Mouse (Mus musculus) gastrocnemius, postnatal 10 days (tissue): Measurements from ENCODE around the gene Rock2. TPM values are rescaled to one million over a fixed set of nuclear protein-coding genes. Genes with fewer than 3 reads are reported as not detected.
A peak's percentile ranks its signal among the peaks of the same experiment; 100 is the strongest.

Experiments
- DNase-seq: peaks from one replicate; pipeline ENCODE4 v3.0.0; 2021; ENCODE audit warnings: mixed read lengths
- long read RNA-seq, 2 experiments: library from polyadenylated mRNA; stranded (forward); transcript quantifications; one replicate each; pipeline ENCODE4 v2.0.0; 2021
- total RNA-seq, 2 experiments: library from RNA; stranded (reverse); gene quantifications; 2 replicates each; pipeline ENCODE4 v1.2.3; 2021

The Rock2 gene
- total RNA-seq = 100 to 1,000 TPM; 102 to 115 TPM
- long read RNA-seq, experiment 1, partial matches to known transcripts = 8 of 10 reads
- long read RNA-seq, experiment 1, other reads (novel, unspliced or antisense) = 2 of 10 reads
- long read RNA-seq, experiment 2, partial matches to known transcripts = 9 of 14 reads
- long read RNA-seq, experiment 2, other reads (novel, unspliced or antisense) = 5 of 14 reads

DNA sequence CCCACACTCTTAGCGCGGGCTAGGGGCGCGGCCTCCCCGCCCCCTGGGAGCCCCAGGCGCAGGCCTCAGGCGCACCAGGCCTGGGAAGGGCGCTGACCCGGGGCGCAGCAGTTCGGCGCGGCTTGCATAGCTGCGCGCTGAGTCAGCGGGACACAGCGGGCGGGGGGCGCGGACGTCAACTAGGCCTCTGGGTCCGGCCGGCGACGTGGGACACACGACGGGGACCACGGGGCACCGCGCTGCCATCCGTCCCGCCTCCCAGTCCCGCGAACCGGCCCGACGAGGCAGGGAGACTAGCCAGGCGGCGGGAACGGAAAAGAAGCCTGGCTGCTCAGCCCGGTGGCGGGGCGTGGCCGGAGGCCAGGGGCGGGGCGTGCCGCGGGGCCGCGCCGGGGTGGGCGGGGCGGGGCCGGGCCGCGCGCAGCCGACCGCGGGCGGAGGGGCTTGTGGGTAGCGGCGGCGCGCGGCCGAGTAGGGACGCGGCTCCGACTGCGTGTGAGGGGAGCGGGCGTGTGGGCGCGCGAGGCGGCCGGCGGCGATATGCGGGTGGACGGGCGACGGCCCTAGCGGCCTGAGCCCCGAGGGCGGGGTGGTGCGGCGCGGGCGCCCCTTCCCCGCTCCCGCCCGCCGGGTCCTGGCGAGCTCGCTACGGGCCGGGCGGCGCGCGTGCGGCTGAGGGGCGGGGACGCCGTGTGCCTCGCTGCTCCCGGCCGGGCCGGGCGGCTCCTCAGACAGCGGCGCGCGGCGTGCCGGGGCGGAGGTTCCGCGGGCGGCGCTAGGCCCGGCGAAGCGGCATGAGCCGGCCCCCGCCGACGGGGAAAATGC lies at the start of gene Rock2:
Gene Rock2 (plus strand): TSS at position 500 of the 825 bp plus-strand sequence.
- DNase-seq = peak; percentile 92

DNA sequence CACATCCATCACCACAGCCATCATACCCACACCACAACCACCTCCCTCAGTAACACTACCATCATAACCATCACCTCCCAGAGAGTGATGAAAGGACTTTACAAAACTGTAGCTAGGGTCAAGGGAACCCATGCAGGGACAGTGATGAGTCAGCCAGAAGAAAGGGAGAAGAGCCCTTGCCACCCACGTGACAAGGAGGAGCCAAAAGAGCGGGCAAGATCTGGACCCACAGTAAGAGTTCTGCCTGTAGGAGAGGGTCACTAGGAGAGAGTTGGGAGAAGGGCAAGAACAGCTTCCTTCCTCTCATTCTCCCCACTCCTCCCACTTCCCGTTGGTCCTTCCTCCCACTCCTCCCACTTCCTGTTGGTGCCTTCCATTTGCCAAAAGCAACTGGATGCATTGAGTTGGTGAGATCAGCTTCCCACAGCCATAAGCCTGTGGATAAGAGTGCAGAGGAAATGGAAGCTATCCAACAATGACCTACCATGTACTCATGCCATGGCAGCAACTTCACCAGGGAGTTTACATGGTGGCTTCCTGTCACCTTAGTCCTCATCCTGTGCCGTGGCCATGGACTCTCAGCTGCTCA lies 47.4 kb upstream of the Rock2 start:
- no peak for DNase-seq

DNA sequence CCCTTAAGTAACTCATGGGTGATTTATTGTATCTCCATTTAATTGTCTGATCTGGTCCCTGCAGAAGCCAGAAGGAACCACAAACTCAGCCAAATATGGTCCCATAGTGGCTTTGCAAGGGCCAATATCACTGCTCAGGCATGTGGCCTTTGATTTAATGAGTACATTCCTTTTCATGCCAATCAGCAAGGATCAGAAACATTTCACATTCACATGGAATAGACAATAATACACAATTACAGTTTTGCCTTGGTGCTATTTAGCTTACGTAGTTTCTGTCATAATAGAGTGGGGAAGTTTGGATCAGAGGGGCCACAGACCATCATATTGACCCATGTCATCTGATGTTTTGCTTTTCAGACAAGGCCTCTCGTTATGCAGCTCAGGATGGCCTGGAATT lies 46.2 kb upstream of the Rock2 start:
- DNase-seq = no peak

DNA sequence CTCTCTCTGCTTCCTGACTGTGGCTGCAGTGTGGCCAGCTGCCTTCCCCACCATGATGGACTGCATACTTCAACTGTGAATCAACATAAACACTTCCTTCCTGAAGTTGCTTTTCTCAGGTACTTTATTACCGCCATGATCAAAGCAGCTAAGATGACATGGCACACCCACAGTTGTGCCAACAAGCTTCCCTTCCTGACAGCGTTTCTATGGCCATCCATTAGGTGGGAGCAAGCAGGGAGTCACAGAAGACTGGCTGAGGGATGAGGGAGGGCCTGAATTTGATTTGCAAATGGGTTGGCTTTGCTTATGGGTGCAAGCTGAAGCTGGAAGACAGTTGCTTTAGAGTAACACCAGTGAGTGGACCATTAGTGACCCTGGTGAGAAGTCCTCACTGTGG lies 44.9 kb upstream of the Rock2 start:
- DNase-seq = no peak

DNA sequence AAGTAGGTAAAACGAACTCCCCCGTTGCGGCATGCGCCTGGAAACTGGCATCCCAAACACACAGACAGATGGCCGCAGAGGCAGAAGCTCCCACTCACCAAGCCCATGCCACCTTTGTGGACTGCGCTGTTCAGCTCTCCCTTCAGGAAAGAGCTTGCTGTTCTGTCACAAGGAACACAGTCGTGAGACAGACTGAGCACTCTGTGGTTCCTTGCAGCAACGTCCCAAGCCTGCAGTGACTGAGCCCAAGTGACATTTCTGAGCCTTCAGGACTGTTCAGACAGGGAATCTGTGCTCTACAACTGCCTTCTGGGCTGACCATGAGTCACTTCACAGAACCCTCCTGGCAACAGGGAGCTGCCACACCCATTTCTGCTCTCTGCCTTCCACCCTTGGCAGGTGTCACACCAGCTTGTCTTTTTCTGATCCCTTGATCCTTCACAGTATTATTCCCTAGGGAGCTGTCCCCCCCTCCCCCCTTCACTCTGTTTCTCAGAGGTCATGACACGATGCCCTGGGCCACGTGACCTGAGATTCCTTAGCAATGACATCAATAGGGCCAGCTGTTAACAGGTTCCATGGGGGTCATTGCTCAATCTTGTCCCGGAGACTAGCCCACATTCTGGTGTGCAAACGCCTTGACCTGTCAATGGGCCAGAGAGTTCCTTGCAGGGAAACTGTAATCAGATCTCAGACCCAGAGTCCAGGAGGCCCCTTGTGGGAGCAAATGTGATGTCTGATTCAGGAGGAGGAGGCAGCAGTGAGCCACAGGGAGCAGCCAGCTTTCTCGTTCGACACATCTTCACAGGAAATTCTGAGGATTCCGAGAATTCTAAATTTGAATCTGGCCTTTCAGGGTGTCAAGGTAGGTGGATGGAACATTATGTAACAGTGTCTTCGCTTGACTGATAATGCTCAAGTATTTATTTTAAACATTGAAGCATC lies 44.0 kb upstream of the Rock2 start:
- DNase-seq = peak; percentile 70

DNA sequence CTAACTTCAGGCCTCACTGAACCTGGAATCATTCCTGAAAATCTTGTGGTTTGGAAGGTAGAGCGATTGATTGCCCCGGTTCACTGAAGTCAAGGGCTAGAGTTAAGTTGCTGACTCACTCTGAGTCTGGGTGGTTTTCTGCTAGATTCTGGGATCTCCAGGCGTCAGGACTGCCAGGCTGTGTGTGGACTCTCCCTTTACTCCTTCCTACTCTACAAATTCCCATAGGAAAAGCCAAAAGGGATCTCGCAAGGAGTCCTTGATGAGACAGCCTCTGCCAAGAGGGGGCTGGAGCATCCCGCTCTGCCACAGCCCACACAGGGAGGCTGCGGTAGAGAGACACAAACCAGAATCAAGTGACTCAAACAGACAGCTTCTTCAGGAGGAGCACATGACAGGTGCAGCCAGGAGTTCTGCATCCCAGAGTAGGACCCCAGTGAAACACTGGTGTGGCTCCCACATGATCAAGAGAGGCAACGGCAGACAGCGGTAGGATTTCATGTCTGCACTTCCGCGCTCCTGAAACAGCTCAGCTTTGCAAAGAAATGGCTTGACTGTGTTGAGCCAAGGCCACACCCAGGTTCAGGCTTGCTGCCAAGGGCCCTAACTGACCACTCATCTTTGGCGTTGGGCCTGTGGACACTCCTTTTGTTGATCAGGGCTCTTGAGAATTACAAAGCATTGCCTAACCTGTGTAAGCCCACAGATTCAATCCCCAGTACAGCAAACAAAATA lies 41.1 kb upstream of the Rock2 start:
- DNase-seq = peak; percentile 77

DNA sequence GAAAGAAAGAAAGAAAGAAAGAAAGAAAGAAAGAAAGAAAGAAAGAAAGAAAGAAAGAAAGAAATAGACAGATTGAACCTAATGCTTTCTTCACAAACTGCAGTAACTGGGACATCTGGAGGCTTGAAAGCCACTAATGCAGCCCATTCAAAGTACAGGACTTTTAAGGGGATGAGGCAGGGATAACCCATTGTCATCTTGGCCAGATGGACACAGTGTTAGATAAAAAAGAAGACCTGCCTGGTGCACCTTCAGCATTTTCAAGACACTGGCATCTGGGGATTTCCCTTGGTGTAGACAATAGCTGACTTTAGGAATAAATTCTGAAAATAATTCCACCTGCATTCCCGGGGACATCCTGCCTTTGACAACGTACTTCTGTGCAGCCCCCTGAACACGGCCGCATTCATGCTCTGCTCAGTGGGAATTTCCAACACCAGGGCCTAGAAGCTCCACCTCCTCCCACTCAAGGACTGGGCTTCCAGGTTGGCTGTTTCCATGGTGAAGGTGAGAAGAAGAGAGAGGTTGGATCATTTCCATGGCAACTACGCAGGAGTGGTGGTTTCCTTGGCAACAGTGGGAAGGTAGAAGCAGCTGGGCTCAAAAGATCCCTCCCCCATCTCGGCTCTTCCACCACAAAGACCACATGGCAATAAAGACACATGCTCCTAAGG lies 38.9 kb upstream of the Rock2 start:
- no peak for DNase-seq

DNA sequence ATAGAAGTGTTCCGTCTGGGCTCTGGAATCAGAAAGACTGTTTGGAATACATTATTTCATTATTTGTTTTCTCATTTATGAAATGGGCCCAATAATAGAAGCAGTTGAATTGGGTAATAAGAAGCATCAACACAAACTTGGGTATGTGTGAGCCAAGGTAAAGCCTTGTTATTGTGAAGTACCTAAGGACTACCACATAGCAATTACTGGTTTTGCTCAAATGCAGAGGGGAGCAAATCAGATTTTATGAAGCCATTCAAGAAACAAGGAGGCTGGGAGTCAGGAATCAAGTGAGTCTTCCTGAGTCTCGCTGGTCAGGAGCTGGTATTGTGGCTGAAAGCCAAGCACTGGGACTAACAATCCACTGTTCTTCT lies 38.4 kb upstream of the Rock2 start:
- no peak for DNase-seq

DNA sequence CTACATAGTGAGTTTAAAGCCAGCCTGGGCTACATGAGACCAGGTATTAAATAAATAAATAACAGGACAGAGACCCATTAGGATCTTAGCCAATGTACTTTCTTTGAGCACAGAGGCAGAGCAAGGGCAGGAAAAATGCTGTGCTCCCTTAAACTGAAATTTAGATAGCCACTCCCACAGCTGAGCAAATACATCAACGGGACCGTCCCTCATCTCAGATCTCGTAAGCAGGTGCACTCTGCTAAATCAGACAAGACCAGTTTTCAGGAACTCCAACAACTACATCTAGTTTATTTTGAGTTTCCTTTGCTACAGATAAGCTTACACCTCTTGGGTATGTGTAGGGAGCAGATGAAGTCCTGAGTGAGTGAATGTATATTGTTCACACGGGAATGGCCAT lies 36.6 kb upstream of the Rock2 start:
- no peak for DNase-seq

DNA sequence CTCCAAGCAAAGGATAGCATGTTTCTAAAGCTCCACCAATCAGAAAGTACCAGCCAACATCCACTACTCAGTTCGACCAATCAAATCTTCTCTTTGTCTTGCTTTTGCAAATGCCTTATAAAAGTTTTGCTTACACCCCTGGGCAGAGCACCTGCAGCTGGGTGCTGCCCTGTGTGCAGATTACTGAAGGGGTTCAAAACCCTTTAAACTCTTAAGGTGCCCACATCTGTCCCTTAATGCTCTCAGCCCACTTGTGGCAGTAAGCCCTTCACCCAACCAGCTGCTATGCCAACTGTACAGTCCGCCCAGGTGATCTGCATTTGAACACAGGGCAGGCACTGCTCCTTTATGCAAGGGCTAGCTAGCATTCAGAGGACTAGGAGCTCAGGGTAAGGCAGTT lies 34.9 kb upstream of the Rock2 start:
- DNase-seq = no peak

DNA sequence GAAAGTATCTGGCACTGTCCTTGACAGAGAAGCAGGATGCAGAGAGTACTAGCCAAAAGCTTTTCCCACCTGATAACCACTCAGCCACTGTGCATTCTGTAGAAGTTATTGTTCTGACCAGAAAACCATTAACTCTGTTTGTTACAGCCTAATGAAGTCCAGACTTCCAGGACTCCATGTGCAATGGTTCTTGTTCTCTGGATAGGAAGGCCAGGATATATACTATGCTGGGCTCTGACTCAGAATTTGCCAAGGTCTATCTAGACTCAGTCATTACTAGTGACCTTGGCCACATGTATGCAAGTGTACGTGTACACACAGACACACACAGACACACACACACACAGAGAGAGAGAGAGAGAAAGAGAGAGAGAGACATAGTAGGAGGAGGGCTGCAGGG lies 34.2 kb upstream of the Rock2 start:
- DNase-seq = no peak

DNA sequence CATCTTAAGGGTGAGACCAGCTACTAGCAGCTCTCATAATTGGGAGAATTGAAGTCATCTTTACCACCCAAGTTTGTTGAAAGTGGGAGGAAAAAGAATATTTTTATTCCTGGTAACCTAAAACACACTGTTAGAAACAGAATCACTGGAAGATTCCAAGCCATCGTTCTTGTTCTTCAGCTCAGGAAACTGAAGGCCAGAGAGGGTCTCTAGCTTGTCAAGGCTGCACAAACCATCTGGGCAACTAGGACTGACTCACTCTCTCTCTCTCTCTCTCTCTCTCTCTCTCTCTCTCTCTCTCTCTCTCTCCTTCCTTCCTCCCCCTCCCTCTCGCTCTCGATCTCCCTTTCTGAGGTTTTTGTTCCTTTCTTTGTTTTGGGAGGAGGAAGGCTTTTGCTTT lies 33.7 kb upstream of the Rock2 start:
- no peak for DNase-seq

DNA sequence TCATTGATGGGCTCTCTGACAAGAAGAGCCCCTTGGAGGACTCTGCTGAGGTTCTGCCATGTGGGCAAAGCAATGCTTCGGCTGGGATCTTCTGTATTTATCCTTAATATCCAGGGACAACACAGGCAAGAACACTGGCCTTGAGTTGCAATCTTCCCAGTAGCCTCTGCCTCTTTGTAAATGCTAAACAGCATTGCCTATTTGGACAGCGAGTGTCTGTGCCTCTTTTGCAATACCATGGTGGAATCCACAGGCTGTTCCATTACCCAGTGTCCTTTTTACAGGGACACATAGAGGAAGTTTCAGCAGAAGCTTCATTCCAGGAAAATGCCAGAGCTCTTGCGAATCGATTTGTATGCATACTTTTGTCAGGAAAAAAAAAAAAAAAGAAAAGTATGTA lies 30.2 kb upstream of the Rock2 start:
- no peak for DNase-seq

DNA sequence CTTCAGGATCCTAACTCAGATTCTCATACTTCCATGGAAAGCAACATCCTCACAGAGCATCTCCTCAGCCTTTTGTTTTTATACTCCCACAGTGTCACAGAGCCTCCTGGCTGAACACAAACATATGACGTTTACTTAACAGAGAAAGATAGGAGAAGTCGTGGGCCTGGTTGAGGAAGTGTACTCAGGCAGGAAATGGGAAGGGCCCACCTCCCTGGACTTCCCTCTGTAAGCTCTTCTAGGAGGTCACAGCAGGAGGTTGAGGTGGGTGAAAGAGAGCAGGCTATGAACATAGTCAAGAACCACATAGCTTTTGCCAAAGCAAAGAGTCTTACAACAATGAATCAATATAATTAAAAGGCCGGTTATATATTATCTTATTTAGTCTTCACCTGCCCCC lies 28.8 kb upstream of the Rock2 start:
- DNase-seq = no peak

DNA sequence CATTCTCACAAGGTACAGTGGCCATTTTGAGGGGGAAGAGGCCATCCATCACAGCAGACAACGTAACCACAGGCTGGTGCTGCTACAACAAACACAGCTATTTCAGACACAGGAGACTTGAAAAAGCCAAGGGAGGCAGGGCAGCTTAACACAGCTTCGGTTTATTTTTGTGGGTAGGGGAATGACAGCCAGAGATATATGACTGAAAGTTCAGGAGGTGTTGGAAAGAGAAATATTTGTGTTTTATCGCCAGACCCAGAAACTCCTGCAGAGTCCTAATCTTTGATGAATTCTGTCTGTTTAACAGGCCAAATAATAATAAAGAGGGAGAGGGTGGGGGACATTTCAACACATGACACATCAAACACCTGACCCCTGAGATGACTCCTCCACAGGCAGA lies 28.2 kb upstream of the Rock2 start:
- DNase-seq = no peak

DNA sequence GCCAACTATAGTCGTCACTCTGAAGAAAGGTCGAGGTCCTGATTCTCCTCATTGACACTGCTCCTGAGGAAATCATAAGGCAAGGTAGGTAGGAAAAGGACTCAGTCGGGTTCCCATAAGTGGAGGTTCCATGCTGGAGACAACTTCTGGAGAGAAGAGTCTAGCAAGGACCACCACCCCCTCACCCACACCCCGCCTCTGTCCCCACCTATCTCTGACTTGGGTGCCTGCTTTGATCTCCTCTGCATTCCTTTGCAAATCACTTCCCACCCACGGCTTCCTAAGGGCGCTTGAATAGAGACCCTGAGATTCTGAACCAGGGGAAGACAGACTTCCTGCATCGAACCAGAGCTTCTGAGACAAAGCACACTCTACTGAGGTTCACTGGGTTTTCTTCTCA lies 27.4 kb upstream of the Rock2 start:
- DNase-seq = no peak

DNA sequence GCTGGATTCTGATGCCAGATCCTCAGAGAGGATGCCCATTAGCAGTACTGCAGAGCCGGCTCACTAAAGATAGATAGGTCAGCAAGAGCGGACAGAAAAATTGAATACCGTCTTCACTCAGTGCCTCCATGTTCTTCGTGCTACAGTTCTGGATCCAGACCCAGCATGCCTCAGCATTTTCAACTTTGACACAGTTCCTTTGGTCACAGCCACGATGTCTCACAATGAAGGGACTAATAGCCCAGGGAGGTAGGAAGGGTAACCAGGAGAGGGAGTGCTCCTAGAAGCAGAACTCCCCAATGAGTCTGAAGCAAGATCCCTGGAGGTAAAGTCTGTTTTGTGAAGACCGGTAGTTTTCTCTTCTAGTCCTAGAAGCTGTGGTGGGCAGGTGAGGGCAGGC lies 26.1 kb upstream of the Rock2 start:
- no peak for DNase-seq

DNA sequence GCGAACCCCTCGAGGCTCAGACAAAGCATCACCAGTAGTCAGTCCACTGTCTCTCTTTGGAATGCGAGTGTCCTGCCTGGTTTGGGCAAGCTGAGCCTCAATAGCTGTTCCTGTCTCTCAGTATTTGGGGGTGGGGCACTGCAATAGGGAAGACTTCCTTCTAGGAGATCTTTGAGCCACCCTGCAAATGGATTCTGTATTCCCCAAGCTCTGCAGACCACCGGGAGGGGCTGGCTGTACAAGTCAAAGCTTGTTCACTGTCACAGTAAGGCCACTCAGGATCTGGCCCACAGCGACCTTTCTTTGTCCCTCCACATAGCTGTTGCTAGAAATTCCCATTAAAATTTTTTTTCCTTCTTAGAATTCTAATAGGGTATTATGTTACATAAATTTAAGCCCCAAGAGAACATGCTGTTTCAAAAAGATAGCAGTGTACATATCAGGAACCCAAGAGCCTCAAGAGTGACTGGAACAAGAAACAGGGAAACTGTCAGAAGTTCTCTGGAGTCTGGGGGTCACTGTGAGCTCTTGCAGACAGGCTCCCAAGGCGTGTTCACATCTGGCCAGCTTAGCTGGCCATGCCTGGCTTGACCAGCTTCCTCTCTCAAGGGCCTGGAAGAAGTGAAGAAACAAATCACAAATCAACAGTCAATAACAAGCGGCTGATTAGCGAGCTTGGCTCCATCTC lies 25.5 kb upstream of the Rock2 start:
- no peak for DNase-seq

DNA sequence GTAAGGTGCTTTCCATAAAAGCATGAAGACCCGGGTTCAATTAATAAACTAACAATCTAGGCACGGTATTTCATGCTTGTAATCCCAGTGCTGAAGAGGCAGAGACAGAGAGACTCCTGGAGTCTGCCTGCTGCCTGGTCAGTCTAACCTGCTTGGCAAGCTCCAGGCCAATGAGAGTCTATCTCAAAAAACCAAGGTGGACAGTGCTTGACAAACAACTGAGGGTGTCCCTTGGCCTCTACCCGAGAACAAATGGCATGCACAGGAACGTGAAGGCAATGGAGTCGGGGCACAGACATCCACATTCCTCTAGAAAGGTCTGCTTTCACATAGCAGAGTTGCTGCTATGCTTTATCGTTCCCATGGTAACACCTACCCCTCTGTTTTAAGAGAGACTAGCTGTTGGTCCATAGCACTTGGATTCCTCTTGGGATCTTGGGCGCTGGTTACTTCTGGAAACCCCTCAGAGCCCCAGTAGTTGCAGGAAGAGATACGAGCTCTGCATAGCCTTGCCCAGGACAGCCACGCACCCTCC lies 24.8 kb upstream of the Rock2 start:
- no peak for DNase-seq

DNA sequence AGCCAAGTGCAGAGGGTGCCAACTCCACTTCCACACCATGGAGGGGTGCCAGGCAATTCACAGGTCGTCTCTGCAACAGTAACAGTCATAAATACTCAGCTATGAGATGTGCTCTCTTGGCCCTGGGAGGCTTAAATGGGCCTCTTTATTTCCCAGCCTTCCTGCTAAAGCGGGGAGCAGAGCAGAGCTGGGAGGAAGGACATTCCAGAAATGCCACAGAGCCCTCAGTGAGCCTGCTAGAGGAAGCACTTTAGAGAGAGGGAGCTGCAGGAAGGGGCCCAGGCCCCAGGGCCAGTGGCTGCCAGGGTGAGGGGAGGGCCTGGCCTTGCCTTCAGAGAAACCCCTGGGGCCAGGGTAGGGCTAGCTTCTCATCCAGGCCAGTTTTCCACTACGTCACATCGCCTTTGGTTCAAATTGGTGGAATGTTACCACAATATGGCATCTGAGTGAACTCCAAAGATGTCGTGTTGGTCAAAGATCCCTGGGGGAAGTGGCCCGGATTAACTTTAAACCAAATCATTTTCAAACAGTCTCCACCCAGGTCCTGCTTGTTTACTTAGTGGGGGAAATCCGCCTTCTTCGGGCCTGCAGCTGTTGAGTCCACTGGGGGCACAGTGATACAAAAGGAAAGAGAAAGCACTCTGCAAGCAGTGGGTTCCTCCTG lies 24.2 kb upstream of the Rock2 start:
- peak; percentile 63 for DNase-seq
